Mouse (Mus musculus) forebrain, embryonic 14.5 days (tissue): ENCODE results near the gene Tenm3. TPM values are rescaled to one million over a fixed set of nuclear protein-coding genes. Genes with fewer than 3 reads are reported as not detected.

Experiments
- ATAC-seq: fragments of 200-750 bp; cut with Nextera tagmentation; 2 replicates; pipeline ENCODE4 v1.8.0; 2017; ENCODE audit warnings: mild to moderate bottlenecking, moderate library complexity
- DNase-seq: peaks from one replicate; pipeline ENCODE4 v3.0.0-alpha.2; 2015; ENCODE audit warnings: low spot score
- H3K27ac ChIP-seq: fragments of 300-500 bp; sonication (generic); 2 replicates; pipeline ENCODE4 v1.5.1; 2014; ENCODE audit warnings: low read depth, mild to moderate bottlenecking, control low read depth, low read length, moderate library complexity
- H3K27me3 ChIP-seq: fragments of 300-500 bp; sonication (generic); replicated peaks from 2 replicates; pipeline ENCODE4 v1.6.1; 2014; ENCODE audit warnings: low read length, control low read depth, mixed read lengths; ENCODE audit not compliant: control insufficient read depth, insufficient read depth
- H3K36me3 ChIP-seq: fragments of 300-500 bp; sonication (generic); 2 replicates; pipeline ENCODE4 v1.6.1; 2014; ENCODE audit warnings: low read length, control low read depth; ENCODE audit not compliant: control insufficient read depth, insufficient read depth
- H3K4me1 ChIP-seq: fragments of 300-500 bp; sonication (generic); 2 replicates; pipeline ENCODE4 v1.6.1; 2014; ENCODE audit warnings: antibody characterized with exemption, low read length, control low read depth; ENCODE audit not compliant: control insufficient read depth, insufficient read depth
- H3K4me2 ChIP-seq: fragments of 300-500 bp; sonication (generic); 2 replicates; pipeline ENCODE4 v1.6.1; 2014; ENCODE audit warnings: mild to moderate bottlenecking, control low read depth, low read length
- H3K4me3 ChIP-seq: fragments of 300-500 bp; sonication (generic); 2 replicates; pipeline ENCODE4 v1.5.1; 2014; ENCODE audit warnings: low read depth, low read length, control low read depth
- H3K9ac ChIP-seq: fragments of 300-500 bp; sonication (generic); 2 replicates; pipeline ENCODE4 v1.6.1; 2014; ENCODE audit warnings: mild to moderate bottlenecking, low read length, control low read depth, moderate library complexity
- H3K9me3 ChIP-seq: fragments of 300-500 bp; sonication (generic); replicated peaks from 2 replicates; pipeline ENCODE4 v1.6.1; 2016; ENCODE audit warnings: low read length, control low read depth, mixed read lengths; ENCODE audit not compliant: control insufficient read depth
- WGBS: fragments of 180-500 bp; shearing (Covaris S2); extraction: QIAGEN DNeasy Blood & Tissue Kit; methylation state at CpG from one replicate; pipeline ENCODE4 v1.1.7; 2014; 5-methylcytosine and 5-hydroxymethylcytosine counted together
- polyA plus RNA-seq: library from polyadenylated mRNA; unstranded; fragments of >200 nt; fragmentation: Nextera tagmentation; extraction: Ambion mirVana; gene quantifications from 2 replicates; pipeline ENCODE4 v1.2.1, GENCODE M21; 2014

Tenm3 gene
- polyA plus RNA-seq, 1 experiment from 2014 or later, result 12.5 TPM

DNA sequence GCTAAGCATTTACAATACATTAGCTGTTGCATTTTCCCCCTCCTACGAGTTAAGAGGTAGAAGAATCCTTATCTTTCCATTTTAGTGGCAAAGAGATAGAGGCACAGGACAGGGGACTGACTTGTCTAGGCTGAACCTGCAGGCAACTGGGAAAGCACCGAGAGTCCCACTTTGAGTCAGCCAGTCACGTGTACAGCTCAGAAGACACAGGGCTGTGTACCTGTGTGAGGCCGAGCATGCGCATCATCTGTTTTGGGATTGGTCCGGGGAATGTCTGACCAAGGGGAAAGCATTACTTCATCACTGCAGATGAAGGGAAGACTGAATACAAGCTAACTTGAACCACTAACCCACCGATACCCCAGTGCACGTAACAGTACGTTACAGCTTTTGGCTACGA is 526.3 kb downstream of the Tenm3 start:
- ATAC-seq, result no peak

GRCm38 (mm10) chr8:48315605-48316004 is 528.1 kb downstream of the Tenm3 start:
- ATAC-seq, result no peak
- no peak overlapping the region for H3K4me3 ChIP-seq
- peaks cover 12% of the 10 kb centered on the region for H3K4me1 ChIP-seq
- no peaks in the 10 kb centered on the region for H3K27me3 ChIP-seq
- H3K9me3 ChIP-seq, result no peaks in the 10 kb centered on the region
- no peak for DNase-seq
- no peak overlapping the region for H3K9ac ChIP-seq
- H3K27ac ChIP-seq, result no peak overlapping the region
- no peaks in the 10 kb centered on the region for H3K36me3 ChIP-seq
- H3K4me2 ChIP-seq, result no peak overlapping the region
- WGBS, result 92% methylated on average over 8 of the region's 8 CpGs

More for the DNA sequence above, 526.3 kb downstream of the Tenm3 start:
- H3K4me1 ChIP-seq, result peaks cover 4% of the 10 kb centered on the region
- no peaks in the 10 kb centered on the region for H3K36me3 ChIP-seq
- WGBS, result 92% methylated on average over 10 of the region's 10 CpGs
- H3K4me3 ChIP-seq, result no peak overlapping the region
- H3K27ac ChIP-seq, result no peak overlapping the region
- H3K9me3 ChIP-seq, result no peaks in the 10 kb centered on the region
- DNase-seq, result no peak
- no peak overlapping the region for H3K4me2 ChIP-seq
- no peak overlapping the region for H3K9ac ChIP-seq
- no peaks in the 10 kb centered on the region for H3K27me3 ChIP-seq

GRCm38 (mm10) chr8:48313985-48314368 is 529.8 kb downstream of the Tenm3 start:
- no peaks in the 10 kb centered on the region for H3K9me3 ChIP-seq
- no peak overlapping the region for H3K27ac ChIP-seq
- H3K4me3 ChIP-seq, result no peak overlapping the region
- no peak overlapping the region for H3K4me2 ChIP-seq
- no peak overlapping the region for H3K9ac ChIP-seq
- H3K27me3 ChIP-seq, result no peaks in the 10 kb centered on the region
- ATAC-seq, result peak; percentile 36; the same call in 1 of the 2 replicates
- H3K36me3 ChIP-seq, result no peaks in the 10 kb centered on the region
- H3K4me1 ChIP-seq, result peaks cover 28% of the 10 kb centered on the region
- WGBS, result 64% methylated on average over 5 of the region's 5 CpGs
- DNase-seq, result peak; percentile 46

GRCm38 (mm10) chr8:48313210-48313984 is 530.4 kb downstream of the Tenm3 start:
- Histone ChIP-seq H3K4me3 (no peak overlapping the region), H3K36me3 (no peaks in the 10 kb centered on the region), H3K27ac (no peak overlapping the region), H3K9me3 (no peaks in the 10 kb centered on the region), H3K4me1 (peaks cover 29% of the 10 kb centered on the region), H3K27me3 (no peaks in the 10 kb centered on the region), H3K9ac (no peak overlapping the region), H3K4me2 (no peak overlapping the region)
- ATAC-seq (peak; percentile 41; the same call in 1 of the 2 replicates), DNase-seq (peak; percentile 67)
- 71% methylated on average over 11 of the region's 11 CpGs for WGBS

DNA sequence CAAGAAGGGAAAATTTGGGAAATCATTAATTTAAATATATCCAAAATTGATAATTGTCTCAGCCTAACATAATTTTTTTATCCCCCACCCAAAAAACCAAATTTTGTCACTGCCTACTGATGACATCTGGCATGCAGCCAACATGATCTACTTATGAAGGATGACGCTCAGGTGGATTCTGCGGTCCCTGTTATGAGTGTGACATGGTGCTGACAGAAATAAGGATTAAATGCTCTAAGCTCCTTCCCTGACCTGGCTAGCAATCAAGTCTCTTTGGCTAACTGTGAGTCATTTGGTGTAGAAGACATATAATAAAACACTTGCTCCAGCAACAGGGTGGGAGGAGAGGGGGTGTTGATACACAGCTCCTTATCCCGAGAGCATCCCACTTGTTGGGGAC is 532.0 kb downstream of the Tenm3 start:
- DNase-seq (peak; percentile 50), ATAC-seq (no peak)
- H3K36me3 ChIP-seq, result no peaks in the 10 kb centered on the region
- no peak overlapping the region for H3K27ac ChIP-seq
- H3K4me1 ChIP-seq, result peaks cover 29% of the 10 kb centered on the region
- H3K9ac ChIP-seq, result no peak overlapping the region
- H3K27me3 ChIP-seq, result no peaks in the 10 kb centered on the region
- WGBS, result 56% methylated on average over 3 of the region's 3 CpGs
- H3K4me2 ChIP-seq, result no peak overlapping the region
- H3K9me3 ChIP-seq, result no peaks in the 10 kb centered on the region
- H3K4me3 ChIP-seq, result no peak overlapping the region

DNA sequence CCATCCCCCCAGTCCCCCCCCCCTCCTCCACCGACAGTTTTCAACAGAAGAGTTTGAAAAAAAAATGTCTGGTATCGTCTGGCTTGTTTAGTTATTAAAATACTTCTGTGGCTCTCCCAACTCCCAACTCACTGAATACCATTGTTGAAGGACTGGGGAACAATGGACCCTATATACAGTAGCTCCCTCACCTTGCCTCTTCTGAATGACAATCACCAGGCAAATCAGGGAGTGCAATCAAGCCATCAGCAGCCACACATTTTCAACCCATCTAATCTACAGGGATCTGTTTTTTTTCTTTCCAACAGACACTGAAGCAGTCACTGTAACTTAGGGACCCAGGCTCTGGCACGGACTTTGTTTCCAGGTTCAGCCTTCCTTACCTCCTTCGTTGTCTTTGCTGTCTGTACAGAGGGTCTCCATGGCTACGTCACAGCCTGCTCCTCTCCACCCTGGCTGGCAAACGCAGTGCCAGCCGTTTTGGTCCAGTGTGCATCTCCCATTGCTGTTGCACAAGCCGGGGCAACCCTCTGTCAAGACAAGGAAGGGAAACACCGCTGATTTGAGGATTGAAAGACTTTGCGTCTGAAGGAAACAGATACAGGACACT is 533.4 kb downstream of the Tenm3 start:
- ATAC-seq (0 out of 2 replicates have a peak, but pooled peaks have one; percentile 11), DNase-seq (no peak)
- no peaks in the 10 kb centered on the region for H3K9me3 ChIP-seq
- peak overlapping the region; percentile 28; the same call in 1 of the 2 replicates for H3K27ac ChIP-seq
- no peak overlapping the region for H3K4me2 ChIP-seq
- H3K27me3 ChIP-seq, result no peaks in the 10 kb centered on the region
- peaks cover 29% of the 10 kb centered on the region for H3K4me1 ChIP-seq
- no peaks in the 10 kb centered on the region for H3K36me3 ChIP-seq
- H3K4me3 ChIP-seq, result no peak overlapping the region
- WGBS, result 21% methylated on average over 10 of the region's 10 CpGs
- no peak overlapping the region; the same call in 1 of the 2 replicates for H3K9ac ChIP-seq

DNA sequence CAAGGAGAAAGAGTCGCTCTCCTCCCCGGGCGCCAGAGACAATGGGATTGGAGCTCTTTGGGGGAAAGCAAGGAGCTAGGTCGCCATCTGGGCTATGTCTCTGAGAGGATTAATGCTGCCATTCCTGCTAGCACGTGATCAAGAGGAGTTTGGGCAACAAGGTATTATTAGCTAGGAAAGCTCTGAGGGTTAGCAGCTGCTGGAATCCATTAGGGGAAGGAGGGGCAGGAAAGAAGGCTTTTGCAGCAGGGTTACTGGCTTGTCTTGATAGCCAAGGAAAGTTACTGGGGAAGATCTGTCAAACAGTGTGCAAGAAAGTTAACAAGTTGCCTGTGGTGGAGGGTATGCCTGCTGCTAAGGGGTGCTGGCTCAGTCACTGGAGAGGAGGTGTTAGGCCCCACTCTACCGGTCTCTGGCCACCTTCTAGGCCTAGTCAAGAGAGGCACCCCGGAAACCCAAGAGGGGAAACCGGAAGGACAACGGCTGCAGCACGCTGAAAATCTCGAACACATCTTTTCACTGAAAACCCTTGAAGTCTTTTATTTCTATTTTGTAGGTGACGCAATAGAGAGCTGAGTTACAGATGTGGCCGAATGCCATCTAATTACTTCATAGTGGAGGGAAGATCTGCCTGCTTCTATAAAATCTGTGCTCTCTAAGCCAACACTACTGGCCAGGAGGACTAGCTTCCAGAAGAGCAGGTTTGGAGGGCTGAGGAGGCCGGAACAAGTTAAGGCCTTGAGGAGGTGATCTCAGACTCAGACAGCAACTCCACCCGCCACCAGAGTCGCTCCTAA is 534.4 kb downstream of the Tenm3 start:
- Histone ChIP-seq H3K36me3 (no peaks in the 10 kb centered on the region), H3K4me2 (no peak overlapping the region), H3K27ac (peak overlapping the region; percentile 10; the same call in 1 of the 2 replicates), H3K9me3 (no peaks in the 10 kb centered on the region), H3K4me1 (peaks cover 29% of the 10 kb centered on the region), H3K9ac (no peak overlapping the region), H3K27me3 (no peaks in the 10 kb centered on the region), H3K4me3 (no peak overlapping the region)
- WGBS, result 32% methylated on average over 16 of the region's 16 CpGs
- DNase-seq (peak; percentile 60), ATAC-seq (peak; percentile 52; the same call in 1 of the 2 replicates)

DNA sequence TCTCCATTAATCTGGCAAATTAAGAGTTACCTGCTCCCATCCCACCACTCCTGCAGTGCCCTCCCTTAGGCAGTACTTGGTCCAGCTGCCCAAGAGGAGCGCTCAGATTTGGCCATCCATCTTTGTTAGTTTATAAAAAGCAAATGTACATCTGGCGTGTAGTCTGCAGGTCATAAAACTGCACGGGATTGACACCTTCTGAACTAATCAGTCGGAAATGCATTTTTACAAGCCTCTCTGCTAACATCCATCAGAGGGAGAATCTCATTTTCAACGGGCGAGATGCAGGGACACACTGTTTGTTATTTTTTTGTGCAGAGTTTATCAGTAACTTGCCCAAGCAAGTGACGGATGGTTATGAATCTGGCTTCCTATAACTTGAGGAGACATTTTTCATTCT is 539.5 kb downstream of the Tenm3 start:
- ATAC-seq (no peak), DNase-seq (no peak)
- no peak overlapping the region for H3K4me2 ChIP-seq
- 88% methylated on average over 7 of the region's 7 CpGs for WGBS
- no peak overlapping the region for H3K9ac ChIP-seq
- H3K27ac ChIP-seq, result no peak overlapping the region
- H3K4me1 ChIP-seq, result peaks cover 9% of the 10 kb centered on the region
- H3K9me3 ChIP-seq, result no peaks in the 10 kb centered on the region
- no peak overlapping the region for H3K4me3 ChIP-seq
- H3K27me3 ChIP-seq, result no peaks in the 10 kb centered on the region
- H3K36me3 ChIP-seq, result peaks cover 3% of the 10 kb centered on the region; the same call in 1 of the 2 replicates
